Mouse (Mus musculus): ENCODE data around the gene Prune2.

Prune2 gene

GRCm38 (mm10) chr19:17194730-17195129 lies 238.8 kb downstream of the Prune2 start:
- no peak for DNase-seq (ENCODE audit: low spot score in 2 of 2)

GRCm38 (mm10) chr19:17199059-17199458 lies 243.1 kb downstream of the Prune2 start:
- DNase-seq (ENCODE audit: low spot score in 2 of 2), result no peak

DNA sequence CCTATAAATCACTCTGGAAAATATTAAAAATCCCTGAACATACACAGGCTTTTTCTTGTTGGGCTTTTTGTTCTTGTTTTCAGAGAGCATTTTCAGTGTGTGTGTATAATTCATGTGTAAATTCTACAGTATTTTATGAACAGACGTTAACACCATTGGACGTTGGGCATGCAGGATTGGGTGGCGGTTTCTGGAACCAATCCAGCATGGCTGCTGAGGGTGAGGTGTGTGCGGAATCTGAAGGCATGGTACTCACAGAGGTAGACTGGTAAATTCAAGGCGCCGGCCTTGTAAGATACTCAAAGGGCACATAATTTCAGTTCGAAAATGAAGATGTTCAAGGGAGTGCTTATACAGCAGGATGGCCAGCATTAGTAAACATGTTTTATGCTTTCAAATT lies 251.2 kb downstream of the Prune2 start:
- no peak for DNase-seq (ENCODE audit: low spot score in 2 of 2)

DNA sequence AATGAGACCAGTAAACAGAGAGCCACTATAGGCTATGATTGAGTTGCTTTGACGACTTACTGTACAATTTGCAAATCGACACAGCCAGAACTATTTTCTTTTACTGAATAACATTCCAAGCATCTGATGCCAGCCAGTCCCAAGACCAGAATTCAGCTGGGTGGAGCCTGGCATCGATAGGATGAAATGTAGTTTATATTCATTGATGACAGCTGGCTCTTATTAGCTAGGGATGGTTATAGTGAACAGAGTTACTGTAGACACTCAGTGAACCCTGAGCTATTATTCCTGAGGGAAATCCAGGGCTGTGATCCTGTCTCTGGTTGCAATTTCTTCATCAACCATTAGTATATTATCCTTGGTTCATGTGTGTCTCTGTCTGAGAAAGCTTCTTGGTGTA lies 254.6 kb downstream of the Prune2 start:
- no peak for DNase-seq (ENCODE audit: low spot score in 2 of 2)

DNA sequence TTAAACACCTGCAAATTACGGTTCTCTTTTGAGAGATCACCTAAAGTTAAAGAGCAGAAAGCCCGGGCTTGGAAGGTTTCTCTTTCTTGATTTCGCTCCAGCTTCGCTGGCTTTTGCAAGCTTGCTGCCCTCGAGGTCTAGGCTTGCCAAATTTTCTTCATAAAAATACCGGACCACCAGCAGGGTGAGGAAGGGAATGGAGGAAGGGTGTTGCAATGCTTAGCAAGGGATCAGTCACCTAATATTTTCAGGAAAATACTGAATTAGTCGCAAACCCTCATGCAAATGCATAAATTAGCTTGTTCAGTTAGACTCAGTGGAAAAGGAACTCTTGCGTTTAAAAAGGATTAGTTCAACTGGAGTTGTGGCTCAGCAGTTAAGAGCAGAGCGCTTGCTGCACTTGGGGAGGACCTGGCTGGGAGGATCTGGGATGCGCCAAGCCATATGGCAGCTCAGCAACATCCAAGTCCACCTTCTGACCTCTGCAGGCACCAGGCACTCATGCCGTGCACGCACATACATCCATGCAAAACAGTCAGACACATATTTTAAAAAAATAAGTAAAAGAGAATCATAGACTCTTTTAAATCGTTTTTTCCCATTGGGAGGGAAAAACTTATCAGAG lies 259.1 kb downstream of the Prune2 start:
- no peak for DNase-seq (ENCODE audit: low spot score in 2 of 2)

- no peak for DNase-seq (ENCODE audit: low spot score in 2 of 2)
Measured at GRCm38 (mm10) chr19:17218195-17218594, 262.3 kb downstream of the Prune2 start.

DNA sequence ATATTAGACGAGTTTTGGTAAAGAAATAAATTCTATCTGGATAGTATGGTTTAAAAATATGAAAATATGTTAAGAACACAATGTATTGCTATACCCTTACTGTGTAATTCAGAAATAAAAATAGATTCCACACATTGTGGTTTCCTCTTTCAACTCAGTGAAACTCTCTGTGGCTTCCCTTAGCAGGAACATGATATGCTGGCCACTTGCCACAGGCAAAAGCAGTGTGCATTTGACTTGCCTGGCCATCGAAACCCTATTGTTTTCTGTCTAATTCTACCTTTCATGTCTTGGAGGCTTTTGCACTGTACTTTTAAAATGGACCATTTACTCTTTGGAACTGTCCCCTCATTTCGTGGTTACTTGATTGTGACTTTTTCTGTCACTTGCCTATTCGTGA lies 267.9 kb downstream of the Prune2 start:
- DNase-seq (ENCODE audit: low spot score in 2 of 2), result no peak

- no peak for DNase-seq (ENCODE audit: low spot score in 2 of 2)
Measured at GRCm38 (mm10) chr19:17225570-17226083, 269.7 kb downstream of the Prune2 start.

GRCm38 (mm10) chr19:17226096-17226495 lies 270.2 kb downstream of the Prune2 start:
- peak in 1 of 2 experiments; percentile 11 for DNase-seq (ENCODE audit: low spot score in 2 of 2)

DNA sequence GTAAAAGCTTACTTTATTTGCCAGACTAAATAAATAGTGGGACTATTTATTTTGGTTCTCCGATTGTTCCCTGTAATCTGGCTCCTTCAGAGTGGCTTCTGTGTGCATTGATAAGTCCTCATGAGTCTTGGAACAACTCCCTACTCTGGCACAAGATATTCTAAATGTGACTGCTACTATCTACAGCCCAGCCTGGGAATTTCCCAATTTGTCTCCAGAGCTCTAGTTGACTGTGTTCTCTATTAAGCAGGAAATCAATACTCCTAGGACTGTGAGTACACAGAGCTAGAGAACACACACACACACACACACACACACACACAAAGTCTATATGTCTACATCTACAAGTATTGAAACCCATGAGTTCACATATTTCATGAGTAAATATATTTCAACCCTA lies 274.1 kb downstream of the Prune2 start:
- no peak for DNase-seq (ENCODE audit: low spot score in 2 of 2)

GRCm38 (mm10) chr19:17238471-17238870 lies 282.6 kb downstream of the Prune2 start:
- DNase-seq (ENCODE audit: low spot score in 2 of 2), result no peak

DNA sequence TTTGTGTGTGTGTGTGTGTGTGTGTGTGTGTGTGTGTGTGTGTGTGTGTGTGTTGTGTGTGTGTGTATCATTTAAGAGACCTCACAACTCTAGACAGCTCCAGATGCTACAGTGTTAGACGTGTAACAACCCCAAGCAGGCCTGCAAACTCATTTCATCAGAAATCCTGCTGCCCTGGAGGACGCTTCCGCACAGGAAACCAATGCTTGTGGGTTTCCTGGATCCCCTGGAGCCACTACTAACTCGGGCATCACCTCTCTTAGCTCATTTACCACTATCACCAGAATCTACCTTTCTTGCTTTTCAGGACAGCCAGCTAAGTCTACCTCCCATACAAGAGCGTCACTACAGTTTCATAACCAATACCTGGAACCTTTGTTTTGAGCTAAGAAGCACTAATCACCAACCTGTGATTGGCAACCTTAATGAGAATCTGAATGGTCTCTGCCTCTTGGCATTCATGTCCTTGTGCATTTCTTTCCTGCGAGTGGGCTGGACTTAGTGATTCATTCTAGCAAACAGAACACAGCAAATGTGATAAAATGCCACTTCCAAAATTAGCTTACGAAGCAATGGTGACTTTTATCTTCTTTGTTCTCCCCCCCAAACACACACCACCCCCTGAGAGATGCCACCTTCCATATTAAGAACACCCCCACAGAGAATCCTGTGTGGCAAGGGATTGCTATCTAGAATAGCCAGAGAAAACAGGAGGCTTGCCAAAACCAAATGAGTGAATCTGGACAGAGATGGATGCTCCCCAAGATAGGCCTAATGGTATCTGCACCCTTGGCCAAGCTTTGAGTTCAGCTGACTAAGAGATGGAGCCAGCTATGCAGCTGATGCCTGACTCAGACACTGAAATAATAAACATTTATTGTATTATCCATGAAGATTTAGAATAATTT lies 284.5 kb downstream of the Prune2 start:
- DNase-seq (ENCODE audit: low spot score in 2 of 2), result no peak

GRCm38 (mm10) chr19:17241206-17241605 lies 285.3 kb downstream of the Prune2 start:
- no peak for DNase-seq (ENCODE audit: low spot score in 2 of 2)

- DNase-seq (ENCODE audit: low spot score in 2 of 2), result no peak
Measured at GRCm38 (mm10) chr19:17242962-17243361, 287.0 kb downstream of the Prune2 start.

DNA sequence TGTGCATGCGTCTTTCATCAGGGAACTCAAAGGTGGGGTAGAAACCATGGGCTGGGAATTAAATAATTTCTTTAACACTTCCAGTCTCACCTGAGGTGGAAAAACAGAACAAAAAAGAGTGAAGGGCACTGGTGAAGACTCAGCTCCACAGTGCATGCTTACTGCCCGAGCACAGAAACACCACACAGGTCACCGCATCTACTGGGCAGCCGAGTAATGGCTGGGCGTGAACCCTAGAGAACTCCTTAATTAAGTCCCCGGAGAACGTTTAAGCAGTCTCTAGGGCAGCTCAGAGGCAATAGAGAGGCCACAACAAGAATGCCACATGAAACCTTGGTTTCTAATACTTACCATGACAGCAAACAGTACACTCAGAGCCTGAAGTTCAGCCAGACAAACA lies 288.6 kb downstream of the Prune2 start:
- DNase-seq (ENCODE audit: low spot score in 2 of 2), result no peak

DNA sequence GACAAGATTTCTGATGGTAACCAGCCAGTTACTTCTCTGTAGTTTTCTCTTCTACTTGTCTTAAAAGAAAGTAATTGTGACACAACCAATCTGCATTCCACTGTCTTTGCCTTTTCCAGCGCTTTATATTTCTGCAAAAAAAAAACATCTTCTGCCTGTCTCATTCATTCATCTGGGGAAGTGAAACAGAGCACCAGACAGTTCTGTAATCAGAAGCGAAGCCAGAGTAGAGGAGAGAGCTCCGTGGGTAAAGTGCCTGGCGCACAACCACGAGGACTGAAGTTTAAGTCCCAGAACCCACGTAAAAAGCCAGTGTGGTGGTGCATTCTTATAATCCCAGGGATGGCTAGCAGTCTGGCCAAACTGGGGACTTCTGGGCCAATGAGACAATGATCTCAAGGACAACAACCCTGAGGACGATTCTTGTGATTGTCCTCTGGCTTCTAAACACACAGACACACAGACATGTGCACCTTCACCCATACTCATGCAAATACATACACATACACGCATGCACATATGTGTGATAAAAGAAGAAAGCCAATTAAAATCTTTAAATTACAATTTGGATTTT lies 291.5 kb downstream of the Prune2 start:
- DNase-seq (ENCODE audit: low spot score in 2 of 2), result no peak

DNA sequence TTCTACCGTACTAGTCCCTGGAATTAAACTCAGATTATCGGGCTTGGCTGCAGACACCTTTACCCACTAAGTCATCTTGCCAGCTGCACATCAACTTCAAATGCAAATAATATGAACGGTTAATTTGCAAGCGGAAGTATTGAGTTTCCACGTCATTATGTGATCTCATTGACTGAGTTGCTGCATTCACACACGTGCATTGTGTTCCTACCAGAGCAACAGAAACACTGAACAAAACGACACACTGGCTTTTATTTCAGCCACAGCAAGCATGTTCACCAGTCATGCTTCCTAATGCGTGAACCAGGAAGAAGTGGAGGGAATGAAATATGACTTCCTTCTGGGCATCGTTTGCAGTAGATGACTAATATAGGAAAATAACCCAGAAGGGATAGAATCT lies 293.8 kb downstream of the Prune2 start:
- no peak for DNase-seq (ENCODE audit: low spot score in 2 of 2)

- DNase-seq (ENCODE audit: low spot score in 2 of 2), result no peak
Measured at GRCm38 (mm10) chr19:17250801-17251200, 294.9 kb downstream of the Prune2 start.

- DNase-seq (ENCODE audit: low spot score in 2 of 2), result no peak
Measured at GRCm38 (mm10) chr19:17251453-17251852, 295.5 kb downstream of the Prune2 start.

DNA sequence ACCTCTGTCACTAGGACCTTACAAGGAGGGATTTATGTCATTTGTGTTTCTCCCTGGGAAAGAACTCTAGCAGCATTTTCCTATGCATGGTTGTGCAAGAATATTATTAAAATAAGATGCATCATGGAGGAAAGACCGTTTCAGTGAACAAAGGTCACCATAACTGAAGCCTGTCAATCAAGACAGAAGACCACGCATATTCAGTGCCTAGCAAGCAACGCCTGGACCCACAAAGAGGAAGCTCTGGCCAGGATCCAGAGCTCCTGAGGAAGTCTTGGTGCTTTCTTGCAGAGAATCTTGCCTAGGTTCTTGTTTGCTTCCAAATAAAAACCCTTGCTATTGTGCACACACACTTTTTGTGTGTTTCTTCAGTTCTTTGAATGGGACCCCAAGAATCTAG lies 296.9 kb downstream of the Prune2 start:
- DNase-seq (ENCODE audit: low spot score in 2 of 2), result no peak

DNA sequence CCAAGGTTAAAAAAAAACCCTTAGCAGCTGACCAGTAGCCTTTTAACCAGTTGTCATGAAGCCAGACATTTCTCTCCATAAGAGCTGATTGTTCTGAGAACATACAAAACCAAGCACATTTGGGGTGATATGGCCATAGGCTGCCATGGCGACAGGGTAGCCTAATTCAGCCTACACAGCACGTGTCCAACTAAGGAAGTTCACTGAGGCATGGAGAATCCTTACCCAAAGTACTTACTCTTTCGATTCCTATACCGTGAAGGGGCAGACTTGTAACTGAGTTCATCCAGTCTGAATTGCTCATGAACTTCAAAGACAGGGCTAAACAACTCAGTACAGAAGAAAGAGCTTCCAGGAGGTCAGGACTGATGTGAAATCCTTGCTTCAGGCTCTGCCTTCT lies 299.6 kb downstream of the Prune2 start:
- no peak for DNase-seq (ENCODE audit: low spot score in 2 of 2)

DNA sequence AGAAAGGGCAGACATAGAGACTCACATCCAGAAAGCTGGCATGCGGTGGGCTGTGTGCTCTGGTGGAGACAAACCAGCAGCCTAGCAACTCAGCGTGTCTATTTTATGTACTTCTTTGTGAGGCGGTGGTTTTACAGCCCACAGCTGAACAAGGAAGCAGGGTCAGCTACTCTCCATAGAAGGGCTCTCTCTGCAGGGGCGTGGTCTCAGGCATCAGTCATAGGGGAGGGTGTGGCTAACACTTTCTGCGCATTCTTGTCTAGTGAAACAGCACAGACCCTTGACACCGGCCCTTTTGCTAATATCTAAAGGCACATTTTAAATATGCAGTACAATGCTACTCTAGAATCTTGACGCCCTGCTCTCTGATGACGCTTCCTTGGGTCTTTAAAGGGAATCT lies 300.5 kb downstream of the Prune2 start:
- DNase-seq (ENCODE audit: low spot score in 2 of 2), result no peak

GRCm38 (mm10) chr19:17256867-17257266 lies 300.9 kb downstream of the Prune2 start:
- DNase-seq (ENCODE audit: low spot score in 2 of 2), result peak; percentile 31 to 45
